Mouse (Mus musculus): ENCODE measurements around the gene Schip1.

- TF ChIP-seq CTCF (IDR thresholded peaks at IDR 0.05; ENCODE audit: control insufficient read depth, insufficient read depth, low read length) (no peak), POLR2A (IDR thresholded peaks at IDR 0.05; ENCODE audit: borderline replicate concordance, control insufficient read depth, low read depth, low read length) (no peak)
Observed at GRCm38 (mm10) chr3:68545898-68546297, 481.3 kb downstream of the Schip1 start.

All from bone marrow, adult 2 months (tissue).